Mouse (Mus musculus) midbrain, embryonic 12.5 days (tissue): ENCODE results near the gene Aloxe3. TPM values are rescaled to one million over a fixed set of nuclear protein-coding genes. Genes with fewer than 3 reads are reported as not detected.
A peak's percentile ranks its signal among the peaks of the same experiment; 100 is the strongest.

Experiments used
- ATAC-seq: fragments of 200-750 bp; cut with Nextera tagmentation; 2 replicates; pipeline ENCODE4 v1.8.0; 2017; ENCODE audit warnings: low read depth, moderate TSS enrichment, moderate library complexity; ENCODE audit not compliant: low FRiP score
- H3K27ac ChIP-seq: fragments of 300-500 bp; sonication (generic); replicated peaks from 2 replicates; pipeline ENCODE4 v1.5.1; 2016; ENCODE audit warnings: mild to moderate bottlenecking
- H3K27me3 ChIP-seq: fragments of 300-500 bp; sonication (generic); 2 replicates; pipeline ENCODE4 v1.6.1; 2016; ENCODE audit warnings: mild to moderate bottlenecking
- H3K36me3 ChIP-seq: fragments of 300-500 bp; sonication (generic); 2 replicates; pipeline ENCODE4 v1.6.1; 2016
- H3K4me1 ChIP-seq: fragments of 300-500 bp; sonication (generic); 2 replicates; pipeline ENCODE4 v1.6.1; 2016
- H3K4me2 ChIP-seq: fragments of 300-500 bp; sonication (generic); replicated peaks from 2 replicates; pipeline ENCODE4 v1.6.1; 2016; ENCODE audit warnings: mild to moderate bottlenecking, moderate library complexity
- H3K4me3 ChIP-seq: fragments of 300-500 bp; sonication (generic); 2 replicates; pipeline ENCODE4 v1.5.1; 2016; ENCODE audit warnings: mild to moderate bottlenecking
- H3K9ac ChIP-seq: fragments of 300-500 bp; sonication (generic); replicated peaks from 2 replicates; pipeline ENCODE4 v1.6.1; 2016; ENCODE audit warnings: mild to moderate bottlenecking, moderate library complexity
- H3K9me3 ChIP-seq: fragments of 300-500 bp; sonication (generic); 2 replicates; pipeline ENCODE4 v1.6.1; 2016; ENCODE audit warnings: mild to moderate bottlenecking
- WGBS: fragments of 180-500 bp; shearing (Covaris S2); methylation state at CpG from one replicate; pipeline ENCODE4 v1.1.7; 2016; 5-methylcytosine and 5-hydroxymethylcytosine counted together
- polyA plus RNA-seq: library from polyadenylated mRNA; unstranded; fragments of >200 nt; fragmentation: Nextera tagmentation; extraction: Ambion mirVana; gene quantifications from 2 replicates; pipeline ENCODE4 v1.2.1, GENCODE M21; 2016

Gene Aloxe3
- polyA plus RNA-seq, 1 experiment from 2014 or later, result 0.66 TPM

- Histone ChIP-seq H3K4me2 (peak overlapping the region; percentile 67), H3K36me3 (no peaks in the 10 kb centered on the region), H3K4me1 (peaks cover 12% of the 10 kb centered on the region; the same call in 1 of the 2 replicates), H3K27ac (peak overlapping the region; percentile 15; the same call in 1 of the 2 replicates), H3K27me3 (peaks cover 44% of the 10 kb centered on the region), H3K9me3 (no peaks in the 10 kb centered on the region), H3K9ac (peak overlapping the region; percentile 44; the same call in 1 of the 2 replicates), H3K4me3 (peak overlapping the region; percentile 45)
- ATAC-seq, result peak; percentile 68; the same call in 1 of the 2 replicates
- under 1% methylated on average over 34 of the region's 34 CpGs for WGBS
Measured at GRCm38 (mm10) chr11:69133923-69134621, 8.4 kb downstream of the Aloxe3 start.

GRCm38 (mm10) chr11:69134622-69134968 is 8.9 kb downstream of the Aloxe3 start:
- whole genome bisulfite sequencing, result 26% methylated on average over 8 of the region's 8 CpGs
- ATAC-seq, result no peak

DNA sequence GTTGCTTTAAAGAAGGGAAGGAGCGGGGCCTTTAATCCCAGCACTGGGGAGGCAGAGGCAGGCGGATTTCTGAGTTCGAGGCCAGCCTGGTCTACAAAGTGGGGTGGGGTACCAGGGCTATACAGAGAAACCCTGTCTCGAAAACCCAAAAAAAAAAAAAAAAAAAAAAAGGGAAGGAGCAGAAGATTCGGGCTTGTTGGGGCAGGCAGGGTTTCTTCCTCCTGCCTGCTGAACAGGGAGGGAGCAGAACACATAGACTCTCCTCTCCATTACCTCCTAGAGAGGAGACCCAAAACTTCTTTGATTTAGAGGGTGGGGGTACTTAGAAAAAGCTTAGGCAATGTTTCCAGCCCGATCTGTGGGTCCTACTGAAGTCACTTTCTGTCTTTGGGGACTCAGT is 9.7 kb downstream of the Aloxe3 start:
- Histone ChIP-seq H3K36me3 (no peaks in the 10 kb centered on the region), H3K4me3 (no peak overlapping the region), H3K27ac (no peak overlapping the region), H3K9me3 (no peaks in the 10 kb centered on the region), H3K9ac (no peak overlapping the region), H3K4me2 (no peak overlapping the region), H3K4me1 (peaks cover 12% of the 10 kb centered on the region; the same call in 1 of the 2 replicates), H3K27me3 (peaks cover 31% of the 10 kb centered on the region)
- ATAC-seq, result no peak
- WGBS, result 88% methylated on average over 6 of the region's 6 CpGs

More at GRCm38 (mm10) chr11:69134622-69134968, 8.9 kb downstream of the Aloxe3 start:
- H3K9ac ChIP-seq, result peak overlapping the region; percentile 44; the same call in 1 of the 2 replicates
- no peaks in the 10 kb centered on the region for H3K9me3 ChIP-seq
- H3K4me3 ChIP-seq, result peak overlapping the region; percentile 45
- peaks cover 39% of the 10 kb centered on the region for H3K27me3 ChIP-seq
- no peak overlapping the region for H3K27ac ChIP-seq
- H3K36me3 ChIP-seq, result no peaks in the 10 kb centered on the region
- H3K4me2 ChIP-seq, result peak overlapping the region; percentile 67
- peaks cover 12% of the 10 kb centered on the region; the same call in 1 of the 2 replicates for H3K4me1 ChIP-seq

GRCm38 (mm10) chr11:69147546-69147945 is 21.9 kb downstream of the Aloxe3 start:
- WGBS, result 73% methylated on average over 7 of the region's 7 CpGs
- ATAC-seq, result no peak

DNA sequence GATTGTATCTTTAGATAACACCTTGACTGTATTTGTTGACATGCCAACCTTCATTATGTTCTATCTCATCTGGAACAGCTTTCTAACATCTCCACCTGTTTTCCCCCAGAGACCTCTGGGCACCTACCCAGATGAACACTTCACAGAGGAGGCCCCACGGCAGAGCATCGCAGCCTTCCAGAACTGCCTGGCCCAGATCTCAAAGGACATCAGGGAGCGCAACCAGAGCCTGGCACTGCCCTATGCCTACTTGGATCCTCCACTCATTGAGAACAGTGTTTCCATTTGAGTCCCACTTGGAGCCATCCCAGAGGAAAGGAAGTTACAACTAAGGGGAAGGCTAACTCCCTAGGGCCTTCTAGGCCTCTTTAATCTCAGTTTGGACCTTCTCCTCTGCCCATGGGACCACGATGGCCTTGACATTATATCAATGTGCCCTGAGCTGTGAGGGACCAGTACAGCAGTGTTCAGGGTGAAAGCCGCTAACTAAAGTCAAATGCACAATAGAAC is 22.8 kb downstream of the Aloxe3 start:
- no peaks in the 10 kb centered on the region for H3K36me3 ChIP-seq
- H3K9ac ChIP-seq, result no peak overlapping the region
- no peak overlapping the region for H3K4me2 ChIP-seq
- no peaks in the 10 kb centered on the region for H3K9me3 ChIP-seq
- H3K4me3 ChIP-seq, result no peak overlapping the region
- H3K27ac ChIP-seq, result no peak overlapping the region
- no peak for ATAC-seq
- H3K4me1 ChIP-seq, result peaks cover 5% of the 10 kb centered on the region
- H3K27me3 ChIP-seq, result peaks cover 18% of the 10 kb centered on the region
- WGBS, result 89% methylated on average over 5 of the region's 5 CpGs

More at GRCm38 (mm10) chr11:69147546-69147945, 21.9 kb downstream of the Aloxe3 start:
- Histone ChIP-seq H3K9me3 (no peaks in the 10 kb centered on the region), H3K9ac (no peak overlapping the region), H3K27ac (no peak overlapping the region), H3K36me3 (no peaks in the 10 kb centered on the region), H3K4me2 (no peak overlapping the region), H3K27me3 (peaks cover 16% of the 10 kb centered on the region), H3K4me3 (no peak overlapping the region), H3K4me1 (peaks cover 5% of the 10 kb centered on the region)

- WGBS, result 83% methylated on average over 6 of the region's 6 CpGs
- H3K27me3 ChIP-seq, result peaks cover 18% of the 10 kb centered on the region
- H3K27ac ChIP-seq, result no peak overlapping the region
- no peaks in the 10 kb centered on the region for H3K9me3 ChIP-seq
- H3K4me3 ChIP-seq, result no peak overlapping the region
- no peak overlapping the region for H3K9ac ChIP-seq
- H3K4me1 ChIP-seq, result peaks cover 5% of the 10 kb centered on the region
- no peak overlapping the region for H3K4me2 ChIP-seq
- H3K36me3 ChIP-seq, result no peaks in the 10 kb centered on the region
- ATAC-seq, result no peak
Measured at GRCm38 (mm10) chr11:69149728-69150127, 24.0 kb downstream of the Aloxe3 start.

DNA sequence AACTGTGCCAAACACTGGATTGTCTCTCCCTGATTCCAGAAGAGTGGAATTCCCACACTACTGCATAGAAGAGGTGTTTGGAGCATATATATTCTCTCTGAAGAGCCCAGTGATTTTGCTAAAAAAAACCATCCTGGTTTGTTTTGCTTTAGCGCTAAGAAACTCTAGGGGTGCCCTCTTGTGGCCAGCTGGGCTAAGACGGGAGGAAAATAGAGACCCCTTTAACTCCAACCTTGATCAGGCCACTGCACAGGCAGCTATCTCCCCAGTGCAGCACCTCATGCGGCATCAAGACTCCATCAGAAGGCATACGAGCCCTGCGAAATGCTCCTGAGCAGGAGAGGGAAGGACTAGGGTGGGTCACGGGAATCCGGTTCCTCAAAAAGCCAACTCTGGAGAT is 24.7 kb downstream of the Aloxe3 start:
- peaks cover 5% of the 10 kb centered on the region for H3K4me1 ChIP-seq
- no peaks in the 10 kb centered on the region for H3K9me3 ChIP-seq
- ATAC-seq, result no peak
- no peak overlapping the region for H3K4me3 ChIP-seq
- 0 out of 2 replicates have a peak overlapping the region, but pooled peaks have one; percentile 28 for H3K9ac ChIP-seq
- 5% methylated on average over 7 of the region's 7 CpGs for WGBS
- H3K27me3 ChIP-seq, result peaks cover 18% of the 10 kb centered on the region
- peak overlapping the region; percentile 25 for H3K4me2 ChIP-seq
- H3K36me3 ChIP-seq, result no peaks in the 10 kb centered on the region
- H3K27ac ChIP-seq, result no peak overlapping the region

- Histone ChIP-seq H3K9me3 (no peaks in the 10 kb centered on the region), H3K36me3 (no peaks in the 10 kb centered on the region), H3K9ac (no peak overlapping the region), H3K4me3 (no peak overlapping the region), H3K4me1 (peaks cover 5% of the 10 kb centered on the region), H3K4me2 (peak overlapping the region; percentile 25), H3K27me3 (peaks cover 18% of the 10 kb centered on the region), H3K27ac (no peak overlapping the region)
- ATAC-seq, result no peak
- WGBS, result 69% methylated on average over 6 of the region's 6 CpGs
Measured at GRCm38 (mm10) chr11:69151004-69151403, 25.3 kb downstream of the Aloxe3 start.

DNA sequence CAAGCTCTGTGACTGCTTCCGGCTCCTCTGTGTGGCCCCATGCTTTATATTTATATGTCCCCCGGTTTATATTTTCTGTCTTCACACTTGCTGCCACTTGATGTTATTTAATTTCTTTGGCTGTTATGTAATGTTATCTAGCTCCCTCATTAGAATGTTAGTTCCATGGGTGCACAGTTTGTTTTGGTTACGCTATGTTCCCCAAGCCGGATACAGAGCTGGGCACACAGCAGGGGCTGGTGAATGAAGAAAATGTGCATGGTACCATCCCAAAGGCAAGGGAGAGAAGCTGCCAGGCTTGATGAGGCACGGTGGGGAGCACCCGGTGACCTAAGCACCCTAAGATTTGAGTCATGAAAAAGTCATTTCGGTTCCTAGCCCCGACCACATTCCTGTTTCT is 28.1 kb downstream of the Aloxe3 start:
- H3K4me2 ChIP-seq, result no peak overlapping the region
- no peak overlapping the region for H3K9ac ChIP-seq
- no peaks in the 10 kb centered on the region for H3K9me3 ChIP-seq
- no peak overlapping the region for H3K27ac ChIP-seq
- ATAC-seq, result no peak
- H3K4me3 ChIP-seq, result no peak overlapping the region
- peaks cover 13% of the 10 kb centered on the region for H3K4me1 ChIP-seq
- H3K27me3 ChIP-seq, result peaks cover 46% of the 10 kb centered on the region
- H3K36me3 ChIP-seq, result no peaks in the 10 kb centered on the region
- 88% methylated on average over 8 of the region's 8 CpGs for WGBS

DNA sequence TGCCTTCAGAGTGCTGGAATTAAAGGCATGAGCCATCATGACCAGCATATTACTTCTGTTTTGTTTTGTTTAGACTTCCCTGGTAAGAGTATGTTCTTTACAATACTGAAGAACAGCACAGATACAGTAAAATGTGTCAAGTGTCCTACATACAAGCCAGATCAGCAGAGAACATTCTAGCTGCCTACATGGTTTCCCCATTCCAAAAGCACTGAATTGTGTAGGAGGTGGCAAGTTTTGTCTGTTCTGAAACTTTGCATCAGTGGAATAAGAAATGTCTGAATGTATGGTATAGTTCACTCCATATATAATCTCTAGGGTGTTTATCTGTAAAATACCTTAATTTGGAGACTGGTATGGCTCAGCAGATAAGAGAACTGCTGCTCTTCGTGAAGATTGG is 29.7 kb downstream of the Aloxe3 start:
- peaks cover 13% of the 10 kb centered on the region for H3K4me1 ChIP-seq
- no peak overlapping the region for H3K4me3 ChIP-seq
- H3K4me2 ChIP-seq, result no peak overlapping the region
- H3K9me3 ChIP-seq, result no peaks in the 10 kb centered on the region
- peaks cover 55% of the 10 kb centered on the region for H3K27me3 ChIP-seq
- H3K36me3 ChIP-seq, result no peaks in the 10 kb centered on the region
- no peak overlapping the region for H3K9ac ChIP-seq
- H3K27ac ChIP-seq, result no peak overlapping the region
- WGBS, result 76% methylated on average over 1 of the region's 1 CpGs
- no peak for ATAC-seq

DNA sequence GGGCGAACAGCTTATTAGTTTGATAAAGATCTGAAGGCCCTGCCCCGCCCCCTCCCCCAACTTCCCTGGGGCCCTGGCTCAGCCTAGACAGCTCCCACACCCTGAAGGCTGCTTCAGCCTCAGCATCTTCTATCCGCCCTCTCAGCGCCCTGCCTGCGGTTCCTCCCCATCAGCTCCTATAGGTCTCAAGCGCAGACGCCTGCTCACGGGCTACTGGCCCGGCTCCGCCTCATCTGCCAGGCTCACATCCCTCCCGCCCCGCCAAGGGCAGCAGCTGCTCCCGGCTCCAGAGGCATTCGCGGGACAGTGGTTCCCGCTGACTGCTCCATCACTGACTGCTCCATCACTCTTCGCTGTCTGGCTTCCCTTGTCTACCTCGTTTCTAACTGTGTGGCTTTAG is 31.1 kb downstream of the Aloxe3 start, which contains the start of gene Alox12b:
Gene Alox12b, plus strand, starts transcription at position 190 of the 400 bp plus-strand sequence.
- Histone ChIP-seq H3K4me3 (peak within 1 kb of the TSS; percentile 22), H3K27ac (no peak within 1 kb of the TSS), H3K4me2 (peak within 1 kb of the TSS; percentile 47), H3K9me3 (no peaks in the 10 kb centered on the region), H3K36me3 (no peaks in the 10 kb centered on the region), H3K27me3 (peaks cover 50% of the 10 kb centered on the region), H3K9ac (peak within 1 kb of the TSS; percentile 41; the same call in 1 of the 2 replicates), H3K4me1 (peaks cover 8% of the 10 kb centered on the region)
- ATAC-seq, result no peak
- 3% methylated on average over 18 of the region's 18 CpGs for whole genome bisulfite sequencing

GRCm38 (mm10) chr11:69169313-69169712 is 43.6 kb downstream of the Aloxe3 start:
- no peak overlapping the region for H3K9ac ChIP-seq
- no peaks in the 10 kb centered on the region for H3K9me3 ChIP-seq
- H3K4me2 ChIP-seq, result no peak overlapping the region
- peaks cover 7% of the 10 kb centered on the region; the same call in 1 of the 2 replicates for H3K27me3 ChIP-seq
- H3K4me1 ChIP-seq, result no peaks in the 10 kb centered on the region
- H3K4me3 ChIP-seq, result no peak overlapping the region
- H3K36me3 ChIP-seq, result no peaks in the 10 kb centered on the region
- WGBS, result 85% methylated on average over 12 of the region's 12 CpGs
- H3K27ac ChIP-seq, result no peak overlapping the region
- no peak for ATAC-seq
